Mouse (Mus musculus) adrenal gland, adult 18-20 months (tissue): Measurements from ENCODE around the gene Nos1. TPM values are rescaled to one million over a fixed set of nuclear protein-coding genes. Genes with fewer than 3 reads are reported as not detected.
A peak's percentile ranks its signal among the peaks of the same experiment; 100 is the strongest.
"Not testable (repeated sequence)": the region's sequence is repeated elsewhere in the genome, so short reads cannot be mapped to it uniquely, and the experiment has no call there.

Source experiments
- DNase-seq, 2 experiments: peaks; one replicate each; pipeline ENCODE4 v3.0.0; 2021 to 2022; ENCODE audit warnings: low spot score in 2 of 2
- total RNA-seq, 2 experiments: library from RNA; stranded (reverse); gene quantifications; 1 replicate in 1 of 2; 2 replicates in 1 of 2; pipeline ENCODE4 v1.2.3; 2021

Nos1 gene
- total RNA-seq, 2 experiments from 2014 or later: 0.74 to 0.76 TPM

DNA sequence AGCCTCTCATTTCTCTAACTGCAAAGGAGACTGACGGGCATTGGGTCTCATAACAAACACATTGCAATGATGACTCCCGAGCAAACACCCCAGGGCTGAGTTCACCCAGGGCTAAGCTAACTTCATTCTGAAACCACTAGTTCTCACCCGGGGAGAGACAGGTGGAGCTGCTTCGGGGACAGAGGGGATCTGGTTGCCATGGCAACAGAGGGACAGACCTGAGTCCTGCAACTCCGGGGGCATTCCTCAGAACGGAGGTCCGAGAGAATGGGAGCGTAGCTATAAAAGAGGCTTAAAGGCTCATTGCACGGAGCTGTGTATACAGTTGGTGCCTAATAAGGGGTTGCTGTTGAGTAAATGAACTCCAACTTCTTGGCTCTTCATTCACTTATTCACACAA, 56.9 kb downstream of the Nos1 start:
- DNase-seq: no peak

DNA sequence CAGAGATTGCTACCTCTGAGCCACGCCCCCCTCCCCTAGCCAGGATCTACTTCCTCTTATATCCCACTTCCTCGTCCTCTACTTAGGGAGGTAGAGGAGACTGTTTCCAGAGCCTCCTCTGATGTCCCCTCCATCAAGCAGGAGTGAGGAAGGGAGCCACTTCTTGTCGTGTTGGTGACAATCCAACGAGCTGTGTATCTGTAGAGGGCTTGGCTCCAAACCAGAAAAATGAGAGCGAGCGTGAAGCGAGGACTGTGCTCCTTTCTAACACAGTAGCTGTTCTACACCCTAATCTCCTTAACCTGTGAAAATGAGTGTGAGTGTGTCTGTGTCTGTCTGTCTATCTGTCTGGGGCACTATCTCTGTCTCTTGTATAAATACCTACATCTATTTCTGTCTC, 58.7 kb downstream of the Nos1 start:
- DNase-seq: no peak

DNA sequence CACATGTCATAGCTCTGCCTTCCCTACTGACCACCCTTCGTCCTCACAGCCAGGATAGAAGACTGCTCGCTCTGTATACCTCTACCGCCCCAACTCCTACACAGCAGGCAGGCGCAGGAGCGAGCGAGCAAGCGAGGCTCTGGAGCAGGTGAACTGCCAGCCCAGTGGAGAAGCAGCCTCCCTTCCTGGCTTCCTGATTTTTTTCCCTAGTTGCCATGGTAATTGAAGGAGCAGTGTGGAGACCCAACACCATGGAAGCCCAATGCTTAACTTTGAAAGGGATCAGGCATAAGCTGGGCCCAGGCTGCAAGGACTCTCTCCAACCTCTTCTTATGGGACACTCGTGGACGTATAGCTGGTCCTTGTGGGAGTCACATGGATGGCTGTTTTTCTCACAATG, 59.4 kb downstream of the Nos1 start:
- DNase-seq: no peak

DNA sequence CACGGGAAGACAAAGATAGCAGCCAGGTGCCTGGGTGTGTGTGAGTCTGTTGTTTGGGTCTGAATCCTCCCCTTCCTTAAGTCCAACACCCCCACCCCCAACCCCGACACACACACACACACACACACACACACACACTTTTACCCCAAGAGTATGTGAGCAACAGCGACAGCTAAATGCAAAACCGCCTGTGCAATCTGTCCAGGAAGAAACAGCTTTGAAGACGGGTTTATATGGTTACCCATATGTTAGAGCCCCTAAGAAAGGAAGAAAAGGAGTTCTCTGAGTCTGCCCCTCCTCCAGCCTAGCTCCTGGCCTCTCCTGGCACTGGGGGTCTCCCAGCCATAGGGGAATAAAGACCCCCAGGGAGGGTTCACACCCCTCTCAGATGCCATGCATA, 60.2 kb downstream of the Nos1 start:
- no peak for DNase-seq

DNA sequence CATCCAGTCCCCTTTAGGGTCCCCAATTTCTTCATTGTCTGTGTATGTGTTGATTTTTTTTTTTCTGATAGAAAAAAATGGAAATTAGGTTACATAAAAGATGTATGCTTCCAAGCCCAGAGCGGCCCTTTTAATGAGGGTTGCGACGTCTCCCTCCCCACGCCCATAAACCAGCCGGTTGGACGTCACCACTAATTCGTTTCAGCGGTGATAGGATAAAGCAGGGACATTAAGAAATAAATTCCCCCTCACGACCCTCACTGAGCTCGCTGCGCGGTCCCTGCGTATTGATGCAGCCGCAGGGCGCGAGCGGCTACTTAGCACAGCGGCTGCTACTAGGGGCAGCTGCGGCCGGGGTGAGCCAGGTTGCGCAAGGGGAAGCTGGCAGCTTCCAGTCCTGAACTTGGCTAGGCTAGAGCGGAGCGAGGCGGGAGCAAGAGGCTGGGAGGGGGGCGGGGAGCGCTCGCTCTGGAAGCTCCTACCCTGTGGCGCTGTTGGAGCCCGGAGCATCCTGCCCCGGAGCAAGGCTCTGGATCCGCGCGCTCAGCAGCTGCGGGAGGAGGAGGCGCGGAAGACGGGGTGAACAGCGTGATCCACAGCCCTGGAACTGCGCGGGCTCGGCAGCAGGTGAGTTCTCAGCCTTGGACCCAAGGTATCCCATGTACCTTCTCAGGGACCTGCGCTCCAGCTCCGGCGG, 61.0 kb downstream of the Nos1 start:
- no peak for DNase-seq

DNA sequence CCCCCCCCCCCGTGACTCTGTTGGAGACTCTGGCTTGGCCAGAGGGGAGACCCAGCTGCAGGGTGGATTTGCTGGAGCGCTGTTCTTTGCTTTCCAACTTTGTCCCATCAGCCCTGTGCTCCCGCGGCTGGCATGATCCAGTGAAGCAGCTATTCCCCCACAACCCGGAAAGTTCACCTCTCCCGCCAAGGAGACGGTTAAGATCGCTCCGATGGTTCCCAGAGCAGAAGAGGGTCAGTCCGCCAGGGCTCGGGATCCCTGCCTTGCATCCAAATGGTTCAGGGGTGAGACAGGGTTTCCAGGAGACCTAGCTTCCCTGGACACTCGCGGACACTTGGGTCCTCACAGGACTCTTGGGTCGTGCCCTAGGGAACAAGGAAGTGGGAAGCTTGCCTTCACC, 61.9 kb downstream of the Nos1 start:
- DNase-seq: no peak

DNA sequence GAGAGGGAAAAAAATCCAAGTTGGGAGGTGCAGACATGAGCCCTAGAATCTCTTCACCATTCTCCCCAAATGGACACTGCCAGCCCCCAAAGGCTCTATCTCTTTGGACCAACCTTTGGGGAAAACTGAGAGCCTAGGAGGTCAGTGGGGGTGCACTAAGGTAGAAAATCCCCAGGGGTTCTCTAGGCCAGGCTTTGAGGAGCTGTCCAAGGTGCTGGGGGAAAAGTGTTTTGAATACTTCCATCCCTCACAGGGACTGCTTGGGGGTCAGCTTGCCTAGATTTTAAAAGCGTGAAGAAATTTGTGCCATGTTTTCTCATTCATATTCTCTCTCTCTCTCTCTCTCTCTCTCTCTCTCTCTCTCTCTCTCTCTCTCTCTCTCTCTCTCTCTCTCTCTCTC, 63.8 kb downstream of the Nos1 start:
- DNase-seq: no peak

DNA sequence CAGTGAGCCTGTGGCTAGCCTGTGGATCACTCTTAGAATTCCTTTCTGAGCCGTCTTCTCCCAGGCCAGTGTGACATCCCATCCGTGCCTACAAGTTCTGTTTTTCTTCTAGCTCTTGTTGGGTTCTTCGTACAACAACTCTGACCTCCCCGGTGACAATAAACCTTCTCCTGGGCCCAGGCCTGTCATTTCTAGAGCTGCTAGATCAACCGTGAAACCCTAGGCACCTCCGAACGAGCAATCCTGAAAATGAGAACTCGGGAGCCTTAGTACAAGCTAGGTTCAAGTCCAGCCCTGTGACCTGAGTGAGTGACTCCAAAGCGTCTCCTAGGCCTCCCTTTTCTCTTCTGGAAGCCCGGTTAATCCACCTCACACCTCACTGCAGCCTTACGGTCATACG, 69.6 kb downstream of the Nos1 start:
- no peak for DNase-seq

DNA sequence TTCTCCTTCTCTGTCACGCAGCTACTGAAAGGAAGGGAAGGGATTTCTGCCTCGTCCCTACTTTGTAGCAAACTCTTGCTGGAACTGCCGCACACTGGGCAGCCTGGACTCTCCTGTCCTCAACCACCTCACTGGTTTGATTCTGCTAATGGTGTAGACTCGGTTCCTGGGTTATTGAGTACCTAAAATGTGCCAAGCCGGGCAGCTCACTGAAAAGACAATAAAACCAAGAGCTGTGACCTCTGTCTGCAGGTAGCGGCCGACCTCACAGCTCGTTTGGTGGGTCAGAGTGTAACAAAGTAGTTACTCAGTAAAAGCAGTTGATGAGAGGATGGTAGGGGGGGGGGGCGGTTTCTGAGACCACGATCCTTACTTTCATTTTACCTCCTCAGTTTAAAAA, 72.9 kb downstream of the Nos1 start:
- no peak for DNase-seq

DNA sequence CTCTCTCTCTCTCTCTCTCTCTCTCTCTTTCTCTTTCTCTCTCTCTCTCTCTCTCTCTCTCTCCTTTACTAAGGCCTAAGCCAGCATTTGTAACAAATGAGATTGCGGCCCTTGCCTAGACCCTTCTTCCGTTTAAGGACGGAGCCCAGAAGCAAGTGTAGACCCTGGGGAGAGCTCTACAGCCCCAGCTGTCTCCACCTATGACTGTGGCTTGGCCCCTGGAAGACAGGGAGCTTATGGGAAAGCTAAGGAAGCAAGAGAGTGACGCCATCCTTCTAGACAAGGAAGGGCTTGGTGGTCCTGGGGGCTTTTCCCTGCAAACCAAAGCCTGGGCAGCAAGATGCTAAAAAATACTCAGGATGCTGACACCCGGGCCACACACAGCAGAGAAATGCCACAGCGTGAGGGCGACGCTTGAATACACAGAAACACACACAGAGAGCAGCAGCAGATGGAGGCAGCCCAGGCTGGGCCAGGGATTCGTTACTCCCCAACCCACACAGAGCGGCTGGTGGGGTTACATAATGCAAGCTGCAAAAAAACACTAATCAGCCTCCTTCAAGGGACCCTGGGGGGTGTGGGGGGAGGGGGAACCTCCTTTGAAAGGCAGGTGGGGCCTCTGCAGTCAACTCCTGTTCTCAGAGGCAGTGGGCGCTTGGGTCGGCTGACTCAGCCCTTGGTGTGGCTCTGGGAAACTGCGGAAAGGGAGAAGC, 83.9 kb downstream of the Nos1 start:
- DNase-seq: no peak

DNA sequence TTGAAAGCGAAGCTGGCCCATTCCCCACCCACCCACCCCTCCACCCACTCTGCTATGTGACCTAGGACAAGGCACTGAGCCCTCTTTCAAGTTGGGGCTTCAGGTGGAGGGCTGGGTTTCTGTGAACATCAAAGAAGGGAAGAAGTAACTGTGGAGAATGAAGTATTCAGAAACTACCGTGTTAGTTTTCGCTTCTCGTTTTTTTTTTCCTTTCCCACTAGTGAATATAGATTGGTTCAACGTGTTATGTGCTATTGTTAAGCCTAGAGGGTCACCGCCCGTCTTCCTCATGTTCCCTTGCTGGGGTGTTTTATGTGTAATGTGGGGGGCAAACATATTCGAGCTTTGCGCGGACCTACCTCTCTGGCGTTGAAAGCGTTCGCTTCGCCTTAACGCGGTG, 85.0 kb downstream of the Nos1 start:
- no peak for DNase-seq

DNA sequence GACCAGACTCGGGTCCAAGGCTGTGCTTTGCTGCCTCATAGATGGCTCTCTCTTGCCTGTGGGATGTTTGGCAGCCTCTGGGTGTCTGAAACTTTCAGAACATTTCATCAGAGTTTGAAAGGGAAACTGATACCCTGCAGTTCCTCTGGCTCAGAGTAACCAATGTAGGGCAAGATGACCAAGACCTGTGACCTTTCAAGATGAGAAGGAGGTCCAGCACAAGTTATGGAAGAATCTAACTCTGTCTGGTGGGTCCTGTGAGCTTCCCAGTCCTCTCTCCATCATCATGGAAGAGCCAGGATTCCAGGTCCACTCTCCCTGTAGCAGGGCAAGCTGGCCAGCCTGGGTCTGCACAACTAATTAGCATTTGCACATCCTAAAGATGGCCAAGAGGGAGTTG, 90.8 kb downstream of the Nos1 start:
- no peak for DNase-seq

DNA sequence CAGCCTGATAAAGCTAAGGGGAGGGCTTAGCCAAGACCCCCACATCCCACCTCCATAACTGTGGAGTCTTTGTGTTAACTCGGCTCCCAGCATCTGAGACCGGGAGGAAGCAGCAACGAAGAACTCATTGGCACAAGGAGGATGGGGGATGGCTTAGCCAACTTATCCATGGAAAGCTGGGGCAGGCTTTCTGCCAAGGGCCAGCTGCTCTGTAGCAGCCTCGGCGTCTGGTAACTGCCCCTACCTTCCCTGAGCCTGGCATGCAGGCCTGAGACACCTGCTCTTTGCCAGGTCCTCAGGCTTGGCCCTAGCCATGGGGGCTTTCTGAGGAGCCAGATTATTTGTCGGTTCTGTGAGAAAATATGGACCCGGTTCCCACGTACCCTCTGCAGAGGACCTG, 93.0 kb downstream of the Nos1 start:
- no peak for DNase-seq

DNA sequence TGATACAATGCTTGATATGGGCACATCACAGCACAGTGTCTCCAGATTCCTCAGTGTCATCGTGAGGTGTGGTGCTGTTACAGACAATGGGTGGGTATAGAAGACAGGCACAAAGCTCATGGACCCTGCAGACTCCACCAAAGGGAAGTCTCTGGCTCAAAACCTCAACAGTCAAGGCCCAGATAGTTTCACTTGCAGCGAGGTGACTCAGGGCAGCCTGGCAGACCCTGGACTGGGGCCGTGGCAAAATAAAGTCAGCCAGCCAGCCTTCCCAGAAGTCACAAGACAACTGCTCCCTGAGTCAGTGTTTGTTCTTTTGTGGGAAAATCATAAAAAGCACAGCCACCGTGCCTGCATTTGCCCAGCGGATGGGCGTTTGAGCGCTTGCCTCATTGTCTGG, 93.4 kb downstream of the Nos1 start:
- peak in 1 of 2 experiments; percentile 27 for DNase-seq

DNA sequence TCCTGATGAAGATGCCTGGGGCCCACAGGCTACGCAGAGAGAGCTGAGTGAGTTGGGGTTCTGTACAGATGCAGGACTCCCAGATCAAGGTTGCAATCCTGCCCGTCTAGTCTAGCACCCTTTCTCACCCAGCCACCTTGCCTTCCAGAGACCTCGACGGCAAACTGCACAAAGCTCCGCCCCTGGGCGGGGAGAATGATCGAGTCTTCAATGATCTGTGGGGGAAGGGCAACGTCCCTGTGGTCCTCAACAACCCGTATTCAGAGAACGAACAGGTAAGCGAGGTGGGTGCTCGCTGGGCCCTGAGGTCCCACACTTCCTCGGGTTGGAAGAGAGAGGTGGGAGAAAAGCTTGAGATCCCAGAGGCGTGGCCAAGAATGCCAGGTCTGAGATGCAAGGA, 98.3 kb downstream of the Nos1 start:
- no peak for DNase-seq

DNA sequence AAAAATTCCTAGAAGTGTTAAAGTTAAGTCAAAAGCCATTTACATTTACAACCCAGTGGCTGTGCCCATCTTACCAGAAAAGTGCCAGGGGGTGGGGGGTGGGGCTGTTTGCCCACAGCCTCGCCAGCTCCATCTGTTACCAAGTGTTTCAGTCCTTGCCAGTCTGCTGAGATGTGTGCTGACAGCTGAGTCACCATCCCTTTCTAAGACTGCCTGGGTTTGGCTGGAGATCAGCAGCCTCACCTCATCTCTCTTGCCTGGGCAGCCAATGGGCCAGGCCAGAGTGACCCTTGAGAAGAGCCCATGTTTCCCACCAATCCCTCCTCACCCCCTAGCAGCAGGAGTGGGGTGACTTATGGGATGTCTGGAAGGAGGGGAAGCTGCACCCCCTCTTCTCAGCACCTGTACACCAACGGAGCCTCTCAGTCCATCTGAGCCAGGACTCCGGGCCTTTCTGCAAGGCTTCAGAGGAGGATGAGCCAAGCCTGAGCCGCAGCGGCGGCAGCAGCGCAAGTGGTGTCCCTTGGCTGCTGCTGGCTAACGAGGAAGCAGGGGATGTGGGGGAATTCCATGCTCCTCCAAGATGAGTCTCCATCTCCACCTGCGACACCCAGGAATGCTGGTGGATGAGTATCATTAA, 100.2 kb downstream of the Nos1 start:
- DNase-seq: no peak

DNA sequence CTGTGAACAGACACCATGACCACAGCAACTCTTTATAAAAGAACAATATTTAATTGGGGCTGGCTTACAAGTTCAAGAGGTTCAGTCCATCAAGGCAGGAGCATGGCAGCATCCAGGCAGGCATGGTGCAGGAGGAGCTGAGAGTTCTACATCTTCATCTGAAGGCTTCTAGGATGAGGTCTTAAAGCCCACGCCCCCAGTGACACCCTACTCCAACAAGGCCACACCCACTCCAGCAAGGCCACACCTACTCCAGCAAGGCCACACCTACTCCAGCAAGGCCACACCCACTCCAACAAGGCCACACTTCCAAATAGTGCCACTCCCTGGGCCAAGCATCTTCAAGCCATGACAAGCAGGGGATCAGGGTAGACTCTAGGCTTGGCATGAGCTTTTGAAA, 101.6 kb downstream of the Nos1 start:
- DNase-seq: not testable (repeated sequence)

DNA sequence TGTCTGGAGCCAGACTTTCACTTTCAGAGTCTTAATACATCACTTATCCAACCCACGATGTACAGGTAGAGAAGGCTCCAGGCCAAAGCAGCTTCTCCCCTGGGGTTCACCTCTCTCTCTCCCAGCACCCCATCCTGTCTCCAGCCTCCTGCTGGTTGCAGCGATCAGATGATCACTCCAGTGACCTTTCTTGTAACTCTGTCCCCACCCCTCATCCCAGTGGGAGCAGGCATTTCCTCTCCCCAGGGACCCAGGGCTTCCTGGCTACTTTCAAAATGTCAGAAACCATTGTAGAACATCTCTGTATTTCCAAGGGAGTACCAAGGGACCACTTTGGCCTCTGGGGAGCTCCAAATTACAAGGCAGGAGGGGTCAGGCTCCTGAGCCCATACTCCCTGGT, 104.2 kb downstream of the Nos1 start:
- DNase-seq: no peak

DNA sequence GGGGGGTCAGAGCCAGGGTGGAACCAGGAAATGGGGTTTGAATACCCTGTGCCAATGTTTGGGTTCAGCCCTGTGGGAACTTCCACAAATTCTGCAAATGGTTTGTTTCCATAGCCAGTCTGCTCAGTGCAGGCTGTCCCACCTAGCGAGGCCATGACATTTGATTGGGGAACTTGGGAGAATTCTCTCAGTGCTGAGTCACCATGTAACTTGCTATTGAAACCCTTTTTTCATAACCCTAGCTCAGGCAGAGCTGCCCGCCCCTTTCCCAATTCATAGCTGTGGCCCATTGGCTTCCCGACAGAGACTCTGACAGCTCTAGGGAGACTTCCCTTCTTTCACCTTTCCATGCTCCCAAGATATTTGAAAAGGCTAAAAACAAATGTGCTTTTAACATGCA, 107.3 kb downstream of the Nos1 start:
- DNase-seq: peak in 1 of 2 experiments; percentile 31

DNA sequence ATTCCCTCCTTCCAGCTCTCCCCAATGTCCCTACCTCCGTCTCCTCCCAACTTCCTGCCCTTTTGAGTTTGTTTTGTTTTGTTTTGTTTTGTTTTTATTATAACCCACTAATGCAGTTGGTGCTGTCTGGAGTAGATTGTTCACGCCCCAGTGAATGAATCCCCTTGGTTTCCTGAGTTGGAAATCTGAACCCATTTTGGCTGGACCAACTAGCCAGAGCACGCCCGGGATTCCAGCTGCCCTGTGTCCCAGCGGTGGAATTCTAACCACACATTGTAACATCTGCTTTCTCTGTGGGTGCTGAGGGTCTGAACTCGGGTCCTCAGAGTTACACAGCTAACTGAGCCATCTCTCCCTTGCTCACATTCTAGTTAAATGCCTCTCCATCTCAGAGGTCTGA, 108.1 kb downstream of the Nos1 start:
- DNase-seq: no peak

DNA sequence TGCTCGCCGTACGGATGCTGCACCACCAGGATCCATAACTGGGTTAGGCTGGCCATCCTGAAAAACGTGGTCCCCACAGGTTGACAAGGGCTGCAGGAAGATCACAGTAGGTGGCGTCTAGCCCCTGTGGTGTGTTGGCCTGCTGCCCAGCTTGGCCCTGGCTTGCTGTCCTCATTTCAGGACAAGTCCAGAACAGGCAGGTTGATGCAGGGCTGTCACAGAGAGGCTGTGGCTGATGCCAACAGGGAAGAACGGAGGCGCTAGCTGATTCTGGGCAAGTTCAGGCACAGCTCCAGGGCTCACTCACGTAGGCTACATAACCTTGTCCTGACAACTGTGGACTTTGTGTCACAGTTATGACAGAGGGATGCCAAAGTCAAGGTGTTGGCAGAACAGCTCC, 108.7 kb downstream of the Nos1 start:
- DNase-seq: peak; percentile 15 to 26

DNA sequence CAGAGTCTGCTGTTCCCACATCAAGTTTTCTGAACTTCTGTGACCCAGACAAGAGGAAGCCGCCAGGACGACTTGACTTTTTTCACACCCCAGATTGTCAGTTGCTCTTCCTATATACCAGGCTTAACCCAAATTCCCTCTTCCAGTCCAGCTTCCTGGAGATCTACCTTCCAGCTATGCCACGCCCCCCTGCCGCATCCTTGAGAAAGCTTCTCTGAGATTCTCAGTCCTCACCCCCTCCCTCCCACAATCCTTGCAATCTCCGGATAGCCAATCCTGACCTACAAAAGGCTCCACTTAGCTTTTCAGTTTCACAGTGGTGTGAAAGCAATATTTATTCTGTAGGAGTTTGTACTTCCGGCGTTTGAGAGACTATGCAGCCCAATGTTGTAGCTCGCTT, 110.0 kb downstream of the Nos1 start:
- DNase-seq: no peak

DNA sequence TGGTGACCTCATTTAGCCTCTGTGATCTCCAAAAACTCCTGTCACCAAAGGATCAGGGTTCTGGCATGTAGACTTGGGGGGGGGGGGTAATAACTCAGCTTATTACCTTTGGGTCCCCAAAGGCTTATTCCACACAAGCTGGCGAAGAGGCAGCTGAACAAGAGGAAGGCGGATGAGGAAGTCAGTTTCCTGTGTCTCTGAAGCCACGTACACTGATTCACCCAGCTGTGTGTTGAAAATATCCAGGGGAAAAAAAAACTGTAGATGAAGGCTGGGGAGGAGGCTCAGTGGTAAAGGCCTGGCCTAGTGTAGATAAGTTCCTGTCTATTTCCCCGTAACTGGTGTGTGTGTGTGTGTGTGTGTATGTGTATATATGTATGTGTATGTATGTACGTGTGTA, 110.7 kb downstream of the Nos1 start:
- DNase-seq: no peak
